Mouse (Mus musculus) heart, postnatal 36 days (tissue): ENCODE data around the gene Syt1. TPM values are rescaled to one million over a fixed set of nuclear protein-coding genes. Genes with fewer than 3 reads are reported as not detected.

Source experiments
- DNase-seq, 2 experiments: peaks; one replicate each; pipeline ENCODE4 v3.0.0; 2021 to 2022
- intact Hi-C: fragments of 180-260 bp; cut with DNase I; formaldehyde crosslinking; loops from one replicate; pipeline ENCODE4 v1.15.1; 2025
- total RNA-seq, 2 experiments: library from RNA; stranded (reverse); gene quantifications; 2 replicates each; pipeline ENCODE4 v1.2.3; 2021

Syt1 gene
- total RNA-seq, 2 experiments from 2014 or later: 0.11 TPM; not detected in 1

- DNase-seq: no peak
- intact Hi-C loops: no loop called here
These were observed 427.1 kb downstream of the Syt1 start for GRCm38 (mm10) chr10:108583694-108584093.

- no peak for DNase-seq
- intact Hi-C loops: no loop called here
These were observed 428.4 kb downstream of the Syt1 start for GRCm38 (mm10) chr10:108582397-108582730.

GRCm38 (mm10) chr10:108581555-108582396 is 429.0 kb downstream of the Syt1 start:
- intact Hi-C loops: no loop called here
- no peak for DNase-seq

GRCm38 (mm10) chr10:108580786-108581420 is 429.9 kb downstream of the Syt1 start:
- no peak for DNase-seq
- intact Hi-C loops: no loop called here

- intact Hi-C loops: no loop called here
- no peak for DNase-seq
These were observed 431.4 kb downstream of the Syt1 start for GRCm38 (mm10) chr10:108579396-108579795.

- DNase-seq: no peak
- intact Hi-C loops: no loop called here
These were observed 433.2 kb downstream of the Syt1 start for GRCm38 (mm10) chr10:108577611-108578010.

- intact Hi-C loops: no loop called here
- DNase-seq: no peak
These were observed 438.0 kb downstream of the Syt1 start for GRCm38 (mm10) chr10:108572764-108573163.

GRCm38 (mm10) chr10:108571104-108571503 is 439.7 kb downstream of the Syt1 start:
- intact Hi-C loops: no loop called here

GRCm38 (mm10) chr10:108569568-108570139 is 441.1 kb downstream of the Syt1 start:
- intact Hi-C loops: no loop called here
- DNase-seq: no peak

More at GRCm38 (mm10) chr10:108571104-108571503, 439.7 kb downstream of the Syt1 start:
- DNase-seq: no peak

GRCm38 (mm10) chr10:108568925-108569324 is 441.9 kb downstream of the Syt1 start:
- no peak for DNase-seq
- intact Hi-C loops: no loop called here

GRCm38 (mm10) chr10:108568136-108568535 is 442.6 kb downstream of the Syt1 start:
- peak in 1 of 2 experiments; percentile 6 for DNase-seq

GRCm38 (mm10) chr10:108567456-108567855 is 443.3 kb downstream of the Syt1 start:
- intact Hi-C loops: no loop called here

More at GRCm38 (mm10) chr10:108568136-108568535, 442.6 kb downstream of the Syt1 start:
- intact Hi-C loops: no loop called here

GRCm38 (mm10) chr10:108559607-108559908 is 451.2 kb downstream of the Syt1 start:
- intact Hi-C loops: no loop called here

More at GRCm38 (mm10) chr10:108567456-108567855, 443.3 kb downstream of the Syt1 start:
- no peak for DNase-seq

GRCm38 (mm10) chr10:108558812-108559606 is 451.8 kb downstream of the Syt1 start:
- intact Hi-C loops: no loop called here
- DNase-seq: no peak

More at GRCm38 (mm10) chr10:108559607-108559908, 451.2 kb downstream of the Syt1 start:
- DNase-seq: no peak

- no peak for DNase-seq
These were observed 458.2 kb downstream of the Syt1 start for GRCm38 (mm10) chr10:108552544-108552943.

GRCm38 (mm10) chr10:108545715-108546114 is 465.1 kb downstream of the Syt1 start:
- no peak for DNase-seq

More at GRCm38 (mm10) chr10:108552544-108552943, 458.2 kb downstream of the Syt1 start:
- intact Hi-C loops: no loop called here

GRCm38 (mm10) chr10:108541555-108541954 is 469.2 kb downstream of the Syt1 start:
- intact Hi-C loops: no loop called here
- no peak for DNase-seq

More at GRCm38 (mm10) chr10:108545715-108546114, 465.1 kb downstream of the Syt1 start:
- intact Hi-C loops: no loop called here

- intact Hi-C loops: loop anchor here (5.0 kb wide), 1 partner anchor 91 kb away; no protein-coding TSS in a partner anchor
These were observed 472.2 kb downstream of the Syt1 start for GRCm38 (mm10) chr10:108538546-108538945.

GRCm38 (mm10) chr10:108537641-108538040 is 473.1 kb downstream of the Syt1 start:
- intact Hi-C loops: loop anchor here (1.0 to 5.0 kb wide), 2 partner anchors 90 to 238 kb away; no protein-coding TSS in a partner anchor
- DNase-seq: peak; percentile 31 to 38

More at GRCm38 (mm10) chr10:108538546-108538945, 472.2 kb downstream of the Syt1 start:
- no peak for DNase-seq

- intact Hi-C loops: loop anchor here (5.0 kb wide), 1 partner anchor 89 kb away; no protein-coding TSS in a partner anchor
- DNase-seq: no peak
These were observed 474.9 kb downstream of the Syt1 start for GRCm38 (mm10) chr10:108535922-108536321.
